Mouse (Mus musculus): Measurements from ENCODE around the gene Parp2.
A peak's percentile ranks its signal among the peaks of the same experiment; 100 is the strongest.
"Not testable (repeated sequence)": the region's sequence is repeated elsewhere in the genome, so short reads cannot be mapped to it uniquely, and the experiment has no call there.

Gene Parp2

DNA sequence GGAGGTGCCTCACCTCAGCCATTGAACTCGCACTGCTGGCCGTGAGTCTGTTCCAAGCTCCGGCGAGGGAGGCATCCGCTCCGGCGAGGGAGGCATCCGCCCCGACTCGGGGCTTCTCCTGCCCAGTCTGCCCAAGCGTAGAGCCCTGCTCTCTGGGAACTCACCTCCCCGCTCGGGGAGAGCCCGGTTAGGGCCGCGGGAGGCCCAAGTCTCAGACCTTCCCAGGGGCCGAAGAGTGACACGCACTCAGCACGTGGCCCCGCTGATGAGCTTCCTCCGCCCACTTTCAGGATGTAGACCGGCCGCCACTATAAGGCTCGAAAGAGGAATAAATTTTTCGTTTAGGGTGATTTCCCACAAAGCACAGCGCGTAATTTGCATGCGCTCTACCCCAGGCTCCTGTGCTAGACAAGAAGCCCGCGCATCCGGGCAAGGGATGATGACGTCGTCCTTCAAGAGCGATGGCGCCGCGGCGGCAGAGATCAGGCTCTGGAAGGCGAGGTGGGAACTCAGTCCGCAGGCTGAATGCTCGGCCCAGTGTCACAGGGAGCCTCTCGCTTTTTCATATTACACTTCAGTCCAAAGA, at the start of gene Parp2, which contains the start of gene Ccnb1ip1:
Gene Parp2, plus strand, starts transcription at position 355 of the 586 bp plus-strand sequence.
Gene Ccnb1ip1, minus strand, starts transcription at position 246 of the 586 bp plus-strand sequence.
- DNase-seq, result peak; percentile 99

DNA sequence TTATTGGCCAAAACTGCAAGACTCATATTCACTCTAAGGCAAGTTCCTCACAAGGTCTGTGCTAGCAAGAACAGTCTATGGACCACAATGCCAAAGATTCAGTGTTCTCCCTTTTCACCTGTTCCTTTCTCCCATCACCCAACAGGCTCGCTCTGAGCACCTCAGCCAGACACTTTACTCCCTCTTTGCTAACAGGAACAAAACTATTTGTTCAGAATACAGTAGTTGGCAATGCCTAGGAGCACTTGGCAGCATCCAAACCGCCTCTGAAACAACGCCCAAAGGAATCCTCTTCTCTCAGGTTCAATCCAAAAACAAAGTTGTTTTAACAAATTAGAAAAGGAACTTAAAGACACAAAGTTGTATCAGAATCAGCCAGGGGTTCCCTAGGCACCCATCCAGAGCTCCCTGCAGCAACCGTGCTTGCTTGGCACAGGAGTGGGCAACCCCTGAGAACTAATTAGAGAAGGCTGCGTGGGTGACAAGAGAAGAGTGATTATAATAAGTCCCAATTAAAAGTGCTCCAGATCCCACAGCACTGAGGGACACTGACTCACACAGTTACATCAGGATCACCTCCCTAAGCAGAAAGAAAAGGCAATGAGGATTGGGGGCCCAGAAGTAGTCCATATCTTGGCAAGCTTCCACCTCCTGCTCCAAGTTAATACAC, 49.1 kb upstream of the Parp2 start:
- DNase-seq, result no peak

DNA sequence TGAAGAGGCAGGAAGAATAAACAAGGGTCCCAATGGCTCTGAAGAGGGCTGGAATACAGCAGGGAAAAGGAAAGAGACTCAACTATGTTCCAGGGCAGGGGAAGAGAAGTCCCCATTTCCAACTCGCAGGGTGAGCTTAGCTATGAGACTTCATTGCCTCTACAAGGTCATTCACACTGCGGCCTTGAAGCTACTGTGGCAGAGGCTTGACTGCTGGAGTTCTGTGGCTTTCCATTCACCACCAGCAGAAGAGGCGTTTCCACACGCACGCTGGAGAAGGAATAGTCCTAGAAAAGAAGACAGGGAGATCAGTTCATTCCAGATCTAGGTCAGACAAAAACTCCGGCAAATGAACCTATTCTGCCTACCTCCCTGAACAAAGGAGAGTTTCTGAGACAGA, 41.9 kb upstream of the Parp2 start:
- no peak for DNase-seq

DNA sequence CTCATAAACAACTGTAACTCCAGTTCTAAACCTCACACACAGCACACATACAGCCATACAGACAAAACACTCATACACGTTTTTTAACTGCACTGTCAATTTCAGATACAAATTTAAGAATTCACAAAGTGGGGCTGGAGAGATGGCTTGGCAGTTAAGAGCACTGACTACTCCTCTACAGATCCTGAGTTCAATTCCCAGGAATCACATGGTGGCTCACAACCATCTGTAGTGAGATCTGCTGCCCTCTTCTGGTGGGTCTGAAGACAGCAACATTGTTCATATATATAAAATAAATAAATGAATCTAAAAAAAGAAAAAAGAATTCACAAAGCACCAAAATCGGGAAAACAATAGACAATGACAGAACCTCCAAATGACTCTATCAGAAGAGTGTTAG, 36.3 kb upstream of the Parp2 start:
- no peak for DNase-seq

DNA sequence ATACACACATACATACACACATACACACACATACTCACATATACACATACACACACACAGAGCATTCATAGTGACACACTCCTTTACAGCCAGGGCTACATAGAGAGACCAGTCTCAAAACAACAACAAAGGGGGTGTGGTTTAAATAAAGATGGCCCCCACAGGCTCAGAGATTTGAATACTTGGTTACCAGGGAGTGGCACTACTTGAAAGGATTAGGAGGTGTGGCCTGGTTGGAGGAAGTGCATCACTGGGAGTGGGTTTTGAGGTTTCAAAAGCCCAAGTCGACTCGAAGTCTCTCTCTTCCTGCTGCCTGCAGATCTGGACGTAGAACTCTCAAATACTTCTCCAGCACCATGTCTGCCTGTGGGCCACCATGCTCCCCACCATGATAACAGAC, 25.5 kb upstream of the Parp2 start:
- DNase-seq, result no peak

DNA sequence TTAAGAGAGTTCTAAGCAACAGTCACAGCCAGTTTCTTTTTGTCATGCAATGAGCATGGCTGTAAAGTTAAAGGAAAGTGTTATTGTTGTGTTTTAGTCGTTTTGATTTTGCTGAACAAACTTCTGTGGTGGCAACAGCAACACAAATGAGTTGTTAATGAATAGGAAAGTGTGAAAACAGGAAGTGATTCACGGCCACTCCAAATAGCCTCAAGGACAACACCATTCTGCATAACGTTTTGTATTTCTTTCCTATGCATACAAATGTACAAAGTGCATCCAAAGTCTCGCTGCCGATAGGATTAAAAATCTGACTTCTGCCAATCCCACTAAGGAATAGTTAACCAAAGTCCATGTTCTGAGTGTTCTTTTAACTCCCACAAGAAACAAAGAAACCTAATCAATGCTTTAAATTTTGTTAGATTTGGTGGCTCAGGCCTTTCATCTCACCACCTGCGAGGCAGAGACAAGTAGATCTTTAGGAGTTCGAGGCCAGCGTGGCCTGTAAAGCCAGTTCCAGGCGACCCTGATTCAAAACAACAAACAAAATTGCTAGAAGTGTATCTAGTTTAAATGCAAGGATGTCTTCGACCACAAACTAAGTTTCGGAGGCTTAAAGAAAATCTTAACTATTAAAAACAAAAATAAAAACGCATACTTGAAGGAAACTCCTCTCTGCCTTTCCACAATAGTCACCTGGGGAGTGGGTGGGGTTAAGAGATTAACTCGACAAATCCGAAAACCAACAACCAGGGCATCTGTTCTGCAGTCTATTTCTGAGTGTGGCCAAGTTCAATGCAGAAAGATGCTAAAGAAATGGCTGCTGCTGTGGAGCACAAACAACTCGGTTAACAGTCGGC, 23.0 kb upstream of the Parp2 start:
- no peak for DNase-seq

DNA sequence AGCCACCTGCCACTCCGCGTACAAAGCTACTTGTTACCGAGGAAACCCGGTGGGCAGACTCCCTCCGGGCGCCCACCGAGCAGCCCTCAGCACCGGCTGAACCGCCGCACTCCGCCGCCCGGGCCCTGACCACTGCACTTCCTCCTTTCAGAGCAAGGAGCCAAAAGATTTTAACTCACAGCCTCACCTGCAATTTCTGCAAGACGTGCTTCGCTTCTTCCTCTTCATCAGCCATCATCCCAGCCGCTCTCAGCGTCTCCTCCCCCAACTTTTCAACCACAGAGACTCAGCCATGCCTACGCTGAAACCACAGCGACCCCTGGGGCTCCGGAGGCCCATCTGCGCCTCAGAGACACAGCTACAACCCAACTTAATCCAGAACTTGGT, 22.4 kb upstream of the Parp2 start, which contains the start of gene Ttc5:
Gene Ttc5, minus strand, starts transcription at position 269 of the 387 bp plus-strand sequence.
- DNase-seq, result peak; percentile 79

DNA sequence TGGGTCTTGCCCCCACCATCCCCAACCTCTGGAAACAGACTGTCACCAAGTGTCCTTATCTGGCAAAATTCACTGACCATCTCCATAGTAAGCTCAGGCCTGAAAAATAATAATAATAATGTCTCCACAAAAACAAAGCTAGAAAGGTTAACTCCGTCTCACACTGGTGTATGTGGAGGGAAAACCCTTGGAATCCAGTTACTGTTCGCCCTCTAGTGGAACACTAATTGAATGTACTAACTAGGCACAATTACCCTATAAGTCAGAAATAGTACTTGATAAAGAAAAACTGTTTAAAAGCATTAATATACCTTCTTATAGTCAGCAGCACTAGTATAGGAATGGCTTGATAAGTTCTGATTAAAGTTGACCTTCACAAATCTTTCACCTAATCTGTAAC, 19.5 kb upstream of the Parp2 start:
- no peak for DNase-seq

DNA sequence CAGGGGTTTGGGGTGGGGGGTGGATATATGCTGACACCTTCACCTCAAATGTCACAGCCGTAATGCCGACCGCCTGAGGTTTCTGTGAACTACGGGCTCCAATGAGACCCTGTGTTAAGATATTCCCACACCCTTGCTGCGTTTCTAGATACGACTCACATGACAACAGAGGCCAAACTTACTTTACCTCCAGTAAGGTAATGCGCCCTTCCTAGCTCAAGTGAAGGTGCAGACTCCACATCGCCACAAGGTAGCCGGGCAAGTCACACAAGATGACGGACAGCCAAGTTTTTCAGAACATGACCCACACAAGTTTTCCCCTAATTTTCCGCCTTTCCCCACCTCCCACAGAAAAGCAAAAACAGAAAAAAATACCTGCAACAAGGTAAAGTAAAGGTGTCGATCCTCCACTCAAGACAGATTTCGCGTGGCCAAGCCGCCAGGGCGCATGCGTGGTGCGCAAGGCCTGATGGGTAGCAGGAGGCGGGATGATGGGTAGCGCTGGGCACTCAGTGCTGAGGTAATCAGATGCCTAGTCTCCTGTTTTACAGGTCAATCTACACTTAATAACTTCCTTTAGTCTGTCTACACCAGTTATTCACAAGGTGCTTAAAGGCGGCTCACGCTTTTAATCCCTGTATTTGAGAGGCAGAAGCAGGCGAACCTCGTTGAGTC, 12.2 kb upstream of the Parp2 start:
- no peak for DNase-seq

DNA sequence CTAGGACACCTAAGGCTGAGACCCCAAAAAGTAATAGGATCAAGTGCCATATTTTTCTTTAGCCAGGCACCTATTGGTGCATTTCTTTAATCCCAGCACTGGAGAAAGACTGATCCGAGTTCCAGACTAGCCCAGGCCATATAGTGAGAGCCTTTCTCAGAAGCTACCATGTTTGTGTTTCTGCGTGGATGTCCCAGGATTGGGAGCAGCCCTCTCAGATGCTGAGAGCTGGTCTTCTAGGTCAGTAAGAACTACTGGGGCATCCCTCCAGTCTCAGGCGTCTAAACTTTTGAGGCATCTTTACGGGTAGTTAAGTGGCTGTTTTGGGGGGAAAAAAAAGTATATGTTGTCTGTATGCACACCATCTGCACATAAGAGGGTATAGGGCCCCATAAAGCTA, 11.7 kb upstream of the Parp2 start:
- DNase-seq, result no peak

DNA sequence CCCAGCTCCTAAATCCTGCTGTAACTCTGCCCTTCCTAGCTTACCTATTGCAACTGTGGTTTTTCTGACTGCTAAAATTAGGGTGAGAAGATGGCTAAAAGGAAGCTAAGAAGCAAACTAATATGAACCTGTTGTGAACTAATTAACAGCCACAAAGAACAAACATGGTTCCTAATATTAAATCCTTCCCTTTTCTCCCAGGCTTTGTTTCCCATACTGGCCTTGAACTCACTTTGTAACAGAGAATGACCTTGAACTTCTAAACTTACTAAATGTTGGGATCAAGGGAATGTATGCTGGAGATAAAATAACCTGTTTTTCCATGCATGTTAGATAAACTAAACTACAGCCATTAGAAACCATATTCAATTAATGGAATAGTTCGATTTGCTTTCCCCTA, 11.2 kb upstream of the Parp2 start:
- no peak for DNase-seq

DNA sequence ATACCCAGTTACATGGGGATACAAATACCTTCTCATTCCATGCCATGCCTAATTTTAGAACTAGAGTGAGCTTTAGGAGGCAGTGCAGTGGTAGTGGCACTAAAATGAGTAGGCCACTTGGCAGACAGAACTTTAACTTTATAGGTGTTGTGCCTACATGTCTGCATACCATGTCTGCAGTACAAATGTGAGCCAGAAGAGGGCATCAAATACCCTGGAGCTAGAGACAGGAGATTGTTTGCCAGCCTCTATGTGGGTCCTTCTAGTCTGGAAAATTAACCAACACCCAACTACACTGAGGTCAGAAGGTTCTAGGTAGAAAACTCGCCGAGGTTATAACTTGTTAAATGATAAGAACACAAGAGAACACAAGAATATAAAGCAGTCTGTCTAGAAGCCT, 9.1 kb upstream of the Parp2 start:
- DNase-seq, result no peak

DNA sequence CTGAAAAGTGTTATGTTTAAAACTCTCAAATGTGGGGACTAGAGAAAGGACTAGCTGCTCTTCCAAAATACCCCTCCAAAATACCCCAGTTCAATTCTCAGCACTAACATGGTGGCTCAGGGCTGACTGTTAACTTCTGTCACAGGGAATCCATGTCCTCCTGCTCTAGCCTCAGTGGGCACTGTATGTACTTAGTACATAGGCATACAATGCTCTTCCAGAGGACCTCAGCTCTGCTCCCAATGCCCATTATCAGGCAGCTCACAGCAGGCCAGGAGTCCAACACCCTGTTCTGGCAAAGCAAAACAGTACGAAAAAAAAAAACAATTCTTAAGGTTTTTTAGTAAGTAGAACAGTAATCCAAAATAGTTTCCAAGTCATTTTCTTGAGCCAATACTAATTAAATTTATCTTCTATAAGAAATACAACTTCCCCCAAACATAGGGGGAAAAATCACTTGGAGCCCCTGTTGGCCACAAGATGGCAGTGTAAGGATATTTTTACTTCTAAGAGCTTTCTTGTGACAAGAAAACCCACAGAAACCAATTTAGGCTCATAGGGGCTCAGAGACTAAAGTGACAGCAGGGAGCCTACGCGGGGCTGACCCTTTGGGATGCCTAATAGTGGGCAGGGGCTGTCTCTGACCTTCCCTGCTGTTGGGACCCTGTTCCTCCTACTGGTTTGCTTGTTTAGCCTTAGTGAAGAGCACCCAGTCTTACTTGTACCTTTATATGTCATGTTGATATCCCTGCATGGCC, 8.0 kb upstream of the Parp2 start:
- DNase-seq, result peak; percentile 29

DNA sequence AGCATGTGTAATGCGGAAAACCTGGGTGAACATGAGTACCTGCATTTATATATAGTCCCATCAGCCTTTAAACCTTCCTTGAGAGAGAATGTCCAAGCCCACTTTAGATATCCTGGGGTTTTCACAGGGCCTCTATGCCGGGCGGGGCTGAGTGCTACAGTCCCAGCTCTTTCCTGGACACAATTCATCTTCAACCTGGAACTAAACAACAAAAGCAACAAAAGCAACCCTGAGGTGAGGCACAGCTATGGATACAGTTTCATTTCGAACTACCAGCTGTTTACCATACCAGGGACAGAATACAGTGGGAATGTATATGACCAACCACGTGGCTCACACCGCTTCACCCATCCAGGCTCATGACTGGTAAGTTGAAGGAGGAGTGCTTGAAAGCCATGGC, 5.2 kb upstream of the Parp2 start:
- no peak for DNase-seq

DNA sequence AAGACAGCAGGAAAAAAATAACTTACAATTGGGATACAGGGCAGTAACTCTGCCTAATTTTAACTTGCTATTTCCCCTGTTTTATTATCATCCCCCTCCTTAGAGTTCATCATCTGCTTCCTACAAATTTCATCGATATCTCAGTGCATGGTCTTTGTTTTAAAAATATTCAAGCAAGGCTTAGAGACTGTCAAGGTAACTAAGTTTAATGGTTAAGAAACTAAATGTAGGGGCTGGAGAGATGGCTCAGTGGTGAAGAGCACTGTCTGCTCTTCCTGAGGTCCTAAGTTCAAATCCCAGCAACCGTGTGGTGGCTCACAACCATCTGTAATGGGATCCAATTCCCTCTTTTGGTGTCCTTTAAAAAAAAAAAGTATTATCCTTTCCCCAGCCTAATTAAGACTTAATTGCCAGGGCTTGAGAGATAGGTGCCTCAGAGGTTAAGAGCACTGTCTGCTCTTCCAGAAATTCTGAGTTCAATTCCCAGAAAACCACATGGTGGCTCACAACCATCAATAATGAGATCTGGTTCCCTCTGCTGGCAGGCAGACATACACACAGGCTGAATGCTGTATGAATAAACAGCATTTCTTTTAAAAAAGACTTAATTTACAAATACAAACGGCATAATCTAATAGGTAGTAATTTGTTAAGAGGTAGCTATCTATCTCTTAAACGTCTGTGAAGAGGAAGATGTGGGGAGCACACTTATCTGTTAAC, 4.6 kb upstream of the Parp2 start:
- no peak for DNase-seq

DNA sequence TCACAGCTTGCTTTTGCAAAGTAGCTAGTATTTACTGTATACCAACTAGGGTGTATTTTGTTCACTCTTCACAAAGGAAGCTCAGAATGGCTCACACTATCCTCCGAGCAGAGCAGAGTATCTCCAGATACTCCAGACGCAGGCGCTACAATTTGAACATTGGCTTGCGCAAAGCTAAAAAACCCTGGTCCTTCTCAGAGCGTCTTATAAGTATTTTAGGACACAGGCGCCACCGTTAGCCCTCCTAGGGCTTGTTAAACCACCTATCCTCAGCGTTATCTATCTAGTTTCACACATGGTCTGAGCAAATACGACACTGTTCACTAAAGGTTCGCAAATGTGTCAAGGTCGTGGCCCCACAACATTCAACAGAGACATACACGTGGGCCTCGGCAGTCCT, 3.0 kb upstream of the Parp2 start:
- no peak for DNase-seq

DNA sequence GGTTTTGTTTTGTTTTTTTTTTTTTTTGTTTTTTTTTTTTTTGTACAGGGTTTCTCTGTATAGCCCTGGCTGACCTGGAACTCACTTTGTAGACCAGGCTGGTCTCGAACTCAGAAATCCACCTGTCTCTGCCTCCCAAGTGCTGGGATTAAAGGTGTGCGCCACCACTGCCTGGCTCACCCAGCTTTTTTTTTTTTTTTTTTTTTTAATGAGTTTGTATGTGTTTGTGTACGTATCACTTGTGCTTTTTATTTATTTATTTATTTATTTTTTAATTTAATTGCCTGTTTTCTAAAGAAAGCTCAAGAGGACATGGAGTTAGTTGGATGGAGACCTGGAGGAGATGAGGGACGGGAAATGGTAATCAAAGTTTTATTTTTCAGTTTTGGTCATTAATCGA, 1.2 kb upstream of the Parp2 start:
- DNase-seq, result not testable (repeated sequence)

DNA sequence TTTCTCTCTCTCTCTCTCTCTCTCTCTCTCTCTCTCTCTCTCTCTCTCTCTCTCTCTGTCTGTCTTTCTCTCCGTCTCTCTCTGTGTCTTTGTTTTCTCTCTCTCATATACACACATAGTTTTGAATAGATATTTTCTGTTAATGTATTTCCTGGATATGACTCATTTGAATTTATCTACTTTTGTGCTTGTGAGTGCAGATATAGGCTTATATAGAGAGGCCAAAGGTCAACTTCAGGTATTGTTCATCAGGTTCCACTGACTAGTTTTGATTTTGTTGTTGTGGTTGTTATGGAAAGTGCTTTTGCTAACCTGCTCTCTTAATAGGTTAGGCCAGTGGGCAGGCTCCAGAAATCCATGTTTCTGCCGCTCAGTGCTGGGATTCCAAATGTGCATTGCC, 5.4 kb downstream of the Parp2 start:
- DNase-seq, result no peak

DNA sequence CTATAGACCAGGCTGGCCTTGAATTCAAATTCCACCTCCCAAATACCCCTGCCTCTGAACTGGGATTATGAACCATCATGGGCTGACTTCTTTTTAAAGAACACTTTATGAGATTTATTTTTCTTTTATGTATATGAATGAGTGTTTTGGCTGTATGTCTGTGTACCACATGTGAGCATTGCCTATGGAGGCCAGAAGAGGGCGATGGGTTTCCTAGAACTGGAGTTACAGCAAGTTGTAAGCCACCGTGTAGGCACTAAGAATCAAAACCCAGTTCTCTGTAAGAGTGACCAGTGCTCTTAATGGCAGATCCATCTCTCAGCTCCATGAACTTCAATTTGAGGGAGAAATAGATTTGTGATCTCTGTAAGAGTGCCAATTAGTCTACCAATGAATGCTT, 15.6 kb downstream of the Parp2 start:
- DNase-seq, result no peak

DNA sequence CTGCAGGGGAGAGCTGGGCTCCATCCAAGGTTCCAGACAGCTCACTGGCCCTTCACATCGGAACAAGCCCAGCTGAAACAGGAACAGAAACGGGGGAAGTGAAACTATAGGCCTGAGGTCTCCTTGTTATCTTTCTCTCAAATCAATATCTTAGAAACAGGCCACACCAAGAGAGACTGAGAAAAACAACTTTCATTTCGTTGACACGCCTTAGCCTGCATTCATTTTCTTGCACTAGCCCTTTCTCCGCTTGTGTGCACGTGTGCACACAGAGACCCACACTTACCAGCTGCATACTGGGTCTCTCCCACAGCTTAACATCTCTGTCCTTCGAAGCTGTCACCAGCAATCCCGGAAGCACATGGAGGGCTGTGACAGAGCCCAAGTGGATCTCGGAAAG, 16.6 kb downstream of the Parp2 start:
- DNase-seq, result no peak

DNA sequence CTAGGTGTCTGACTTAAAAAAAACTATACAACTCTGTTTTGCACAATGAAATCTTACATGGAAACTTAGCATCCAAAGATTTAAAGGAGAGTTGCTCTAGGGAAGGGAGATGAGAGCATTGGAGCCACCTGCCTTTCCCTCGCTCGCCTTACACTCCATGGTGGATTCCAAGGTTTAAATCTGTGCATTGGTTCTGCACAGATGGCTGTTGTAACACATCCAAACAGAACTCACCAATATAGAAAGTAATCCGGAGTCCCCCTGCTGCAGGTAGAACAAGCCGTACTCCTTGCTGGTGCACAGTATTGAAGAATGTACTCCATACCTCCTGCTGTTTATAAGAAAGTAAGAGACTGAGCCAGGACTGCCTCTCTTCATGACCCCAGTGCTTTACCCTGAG, 18.9 kb downstream of the Parp2 start:
- DNase-seq, result no peak

DNA sequence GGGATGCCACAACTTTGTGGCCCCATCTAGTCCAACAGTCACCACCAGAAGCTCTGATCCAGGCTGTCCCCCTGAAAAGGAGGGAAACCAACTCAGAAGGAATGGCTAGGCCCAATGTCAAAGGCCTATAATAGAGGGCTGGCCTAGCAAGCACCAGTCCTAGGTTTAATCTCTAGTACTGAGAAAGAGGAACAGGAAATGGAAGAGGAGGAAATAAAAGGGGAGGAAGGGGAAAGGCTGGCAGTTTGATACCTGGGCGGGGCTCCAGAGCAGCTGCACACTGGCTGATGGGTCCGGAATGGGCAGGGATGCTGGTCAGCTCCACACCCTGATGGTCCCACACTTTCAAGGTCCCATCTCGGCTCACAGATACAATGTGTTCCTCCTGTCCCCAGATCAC, 22.2 kb downstream of the Parp2 start:
- no peak for DNase-seq

Data from cerebellum, adult 11 months (tissue).